49 mouse cellular contexts compared by ENCODE assay signal in the genomic region with DNA sequence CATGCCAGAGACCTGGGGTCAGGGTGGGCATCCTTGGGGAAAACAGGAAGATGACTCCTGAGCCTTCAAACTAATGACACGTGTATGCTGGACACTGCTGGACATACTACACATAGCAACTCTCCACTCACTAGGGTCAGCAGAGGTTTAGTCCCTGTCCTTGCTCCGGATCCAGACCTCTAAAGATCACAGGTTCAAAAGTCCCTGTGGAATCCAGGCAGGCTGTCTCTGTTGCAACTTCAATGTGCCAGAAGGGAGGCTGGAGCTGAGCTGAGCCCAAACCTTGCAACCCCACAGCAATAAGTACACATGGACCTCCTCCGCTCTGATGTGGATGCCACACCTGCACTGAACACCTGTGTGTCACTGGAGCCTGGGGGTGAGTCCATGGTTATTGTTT. TPM values are rescaled to one million over a fixed set of nuclear protein-coding genes. Genes with fewer than 3 reads are reported as not detected.
"Had no signal": no experiment of that assay in that cellular context is flagged by ENCODE, and none has a peak within 500 bp of the region (broad histone marks: within the 10 kb centered on the region; RNA-seq: fewer than 3 reads in every experiment).

No protein-coding gene starts in this region.

- H3K4me1 ChIP-seq: heart, embryonic 12.5 days; heart, embryonic 13.5 days; heart, embryonic 15.5 days; hindbrain, embryonic 10.5 days; hindbrain, embryonic 12.5 days; hindbrain, embryonic 13.5 days; hindbrain, embryonic 15.5 days; kidney, embryonic 15.5 days had no signal

- H3K9me3 ChIP-seq: heart, embryonic 10.5 days; heart, embryonic 12.5 days; heart, embryonic 13.5 days; heart, embryonic 15.5 days; hindbrain, embryonic 10.5 days; hindbrain, embryonic 12.5 days; hindbrain, embryonic 13.5 days; hindbrain, embryonic 15.5 days; kidney, embryonic 15.5 days had no signal

- ATAC-seq: hindbrain, embryonic 16.5 days; hindbrain, postnatal 0 days; inflammation-experienced regulatory T-cells, adult 6 months had no signal

- H3K9ac ChIP-seq: heart, embryonic 12.5 days; heart, embryonic 13.5 days; heart, embryonic 15.5 days; hindbrain, embryonic 12.5 days; hindbrain, embryonic 13.5 days; hindbrain, embryonic 14.5 days; hindbrain, embryonic 15.5 days; kidney, embryonic 15.5 days had no signal

- H3K4me3 ChIP-seq: heart, adult 2 months; heart, embryonic 10.5 days; heart, embryonic 12.5 days; heart, embryonic 13.5 days; heart, embryonic 15.5 days; hindbrain, embryonic 10.5 days; hindbrain, embryonic 12.5 days; hindbrain, embryonic 13.5 days; hindbrain, embryonic 15.5 days; kidney, embryonic 15.5 days; layer of hippocampus, adult 2 months had no signal

- DNase-seq: heart, adult 18-20 months; heart, adult 2 months; heart, postnatal 10 days; heart, postnatal 14 days; heart, postnatal 36 days; heart, postnatal 4 days; kidney, adult 11 months; kidney, adult 18-20 months; kidney, adult 2 months; kidney, adult 8-10 months; kidney, adult 9 months; kidney, postnatal 10 days; kidney, postnatal 14 days; kidney, postnatal 25 days; kidney, postnatal 36 days; kidney, postnatal 4 days; layer of hippocampus, adult 9-11 months; layer of hippocampus, postnatal 36 days had no signal

- H3K27ac ChIP-seq: heart, adult 2 months; heart, embryonic 10.5 days; heart, embryonic 13.5 days; heart, embryonic 15.5 days; hindbrain, embryonic 10.5 days; hindbrain, embryonic 12.5 days; hindbrain, embryonic 13.5 days; hindbrain, embryonic 14.5 days; hindbrain, embryonic 15.5 days; hindbrain, postnatal 0 days; kidney, embryonic 15.5 days; kidney, postnatal 0 days; layer of hippocampus, adult 2 months had no signal

- H3K36me3 ChIP-seq: heart, embryonic 10.5 days; heart, embryonic 12.5 days; heart, embryonic 13.5 days; heart, embryonic 15.5 days; hindbrain, embryonic 10.5 days; hindbrain, embryonic 12.5 days; hindbrain, embryonic 13.5 days; hindbrain, embryonic 15.5 days; kidney, embryonic 15.5 days had no signal

- H3K4me2 ChIP-seq: heart, embryonic 11.5 days; heart, embryonic 12.5 days; heart, embryonic 13.5 days; heart, embryonic 15.5 days; hindbrain, embryonic 12.5 days; hindbrain, embryonic 13.5 days; hindbrain, embryonic 14.5 days; hindbrain, embryonic 15.5 days; kidney, embryonic 15.5 days had no signal

- H3K27me3 ChIP-seq: heart, embryonic 12.5 days; heart, embryonic 13.5 days; heart, embryonic 15.5 days; hindbrain, embryonic 12.5 days; hindbrain, embryonic 13.5 days; hindbrain, embryonic 15.5 days; kidney, embryonic 15.5 days had no signal

RNA-seq across cellular contexts. Expression of a gene that starts 22.0 kb away (rescaled TPM):
- total RNA-seq: heart, adult 18-20 months; heart, adult 2 months; heart, adult 8-10 months; heart, postnatal 10 days; heart, postnatal 14 days; heart, postnatal 25 days; heart, postnatal 36 days; heart, postnatal 4 days; hematopoietic stem cell, adult 5-6 weeks; hindbrain, postnatal 0 days; layer of hippocampus, adult 18-20 months; layer of hippocampus, adult 2 months; layer of hippocampus, adult 8-10 months; layer of hippocampus, postnatal 10 days; layer of hippocampus, postnatal 14 days; layer of hippocampus, postnatal 25 days; layer of hippocampus, postnatal 36 days; left cerebral cortex, adult 18-20 months had no signal
- polyA plus RNA-seq: heart, adult 2 months; heart, embryonic 10.5 days; heart, embryonic 11.5 days; heart, embryonic 12.5 days; heart, embryonic 13.5 days; heart, embryonic 14.5 days; heart, embryonic 15.5 days; heart, embryonic 16.5 days; heart, postnatal 0 days; hindbrain, embryonic 10.5 days; hindbrain, embryonic 11.5 days; hindbrain, embryonic 12.5 days; hindbrain, embryonic 13.5 days; hindbrain, embryonic 14.5 days; hindbrain, embryonic 15.5 days; hindbrain, embryonic 16.5 days; hindbrain, postnatal 0 days; inflammation-experienced regulatory T-cells, adult 6 months; kidney, embryonic 14.5 days; kidney, embryonic 15.5 days; kidney, embryonic 16.5 days had no signal
